Mouse (Mus musculus): ENCODE results near the gene Kcnj14. TPM values are rescaled to one million over a fixed set of nuclear protein-coding genes. Genes with fewer than 3 reads are reported as not detected.
A peak's percentile ranks its signal among the peaks of the same experiment; 100 is the strongest.

Gene Kcnj14
- total RNA-seq, 1 experiment from 2014 or later, result not detected

DNA sequence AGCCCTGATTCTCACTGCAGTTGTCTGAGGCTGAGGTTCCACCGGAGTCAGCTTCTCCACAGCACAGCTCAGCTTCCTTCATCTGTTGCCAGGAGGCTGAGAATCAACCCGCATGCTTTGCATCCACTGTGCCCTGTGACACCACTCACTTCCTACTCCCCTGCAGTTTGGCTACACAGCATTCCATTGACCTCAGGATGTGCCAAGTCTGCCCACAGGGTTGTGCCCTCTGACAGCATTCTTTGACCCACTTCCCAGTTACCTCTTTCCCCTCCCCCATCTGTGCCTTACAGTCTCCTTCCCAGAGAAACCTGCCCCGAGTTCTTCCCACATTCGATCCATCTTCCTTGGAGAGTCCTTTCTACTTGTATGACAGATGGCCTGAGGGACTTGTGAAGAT is 42.3 kb downstream of the Kcnj14 start:
- no peak for ATAC-seq (replicated peaks; ENCODE audit: insufficient number of reproducible peaks, low FRiP score, low TSS enrichment, poor library complexity, severe bottlenecking)

DNA sequence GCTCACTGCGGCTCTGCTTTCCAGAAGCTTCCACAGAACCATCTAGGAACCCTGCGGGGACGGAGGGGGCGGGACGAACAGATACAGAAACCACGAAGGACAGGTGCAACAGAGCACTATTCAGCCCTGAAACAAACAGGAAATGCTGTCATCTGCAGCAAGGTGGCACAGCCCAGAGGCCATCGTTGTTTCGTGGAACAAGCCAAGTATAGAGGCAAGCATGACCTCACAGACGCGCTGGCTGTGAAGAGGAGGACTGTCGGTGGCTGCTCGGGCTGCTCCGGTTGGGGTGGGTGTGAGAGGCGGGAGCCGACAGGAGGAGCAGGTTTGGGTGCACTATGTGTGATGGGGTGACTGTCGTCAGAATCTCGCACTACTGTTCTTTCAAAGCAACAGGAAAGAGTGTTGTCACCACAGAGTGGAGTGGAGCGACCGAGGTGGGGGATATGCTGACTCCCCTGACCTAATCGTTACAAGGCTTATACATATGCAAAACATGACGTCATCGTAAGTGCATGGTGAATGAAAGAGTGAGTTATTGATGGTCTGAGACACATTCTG is 45.4 kb downstream of the Kcnj14 start:
- ATAC-seq (replicated peaks; ENCODE audit: insufficient number of reproducible peaks, low FRiP score, low TSS enrichment, poor library complexity, severe bottlenecking), result peak; percentile 77

DNA sequence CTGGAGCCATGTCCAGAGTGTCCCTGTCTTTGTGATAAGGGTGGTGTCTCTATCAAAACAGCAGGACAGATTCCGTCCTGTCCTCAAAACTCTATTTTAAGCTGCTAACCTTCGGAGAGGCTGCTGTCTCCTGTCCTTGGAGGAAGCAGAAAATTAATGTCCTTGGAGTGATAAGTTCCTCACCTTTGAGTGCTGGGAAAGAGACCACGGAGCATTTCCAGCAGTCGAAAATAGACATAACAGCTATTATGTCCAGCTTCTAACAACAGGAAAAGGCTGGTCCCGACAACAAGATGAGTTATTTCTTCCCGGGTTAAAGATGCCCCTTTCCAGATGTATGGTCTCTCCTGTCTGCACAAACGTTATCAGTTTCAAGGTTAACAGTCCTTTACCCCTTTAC is 49.3 kb downstream of the Kcnj14 start:
- ATAC-seq (replicated peaks; ENCODE audit: insufficient number of reproducible peaks, low FRiP score, low TSS enrichment, poor library complexity, severe bottlenecking), result no peak

DNA sequence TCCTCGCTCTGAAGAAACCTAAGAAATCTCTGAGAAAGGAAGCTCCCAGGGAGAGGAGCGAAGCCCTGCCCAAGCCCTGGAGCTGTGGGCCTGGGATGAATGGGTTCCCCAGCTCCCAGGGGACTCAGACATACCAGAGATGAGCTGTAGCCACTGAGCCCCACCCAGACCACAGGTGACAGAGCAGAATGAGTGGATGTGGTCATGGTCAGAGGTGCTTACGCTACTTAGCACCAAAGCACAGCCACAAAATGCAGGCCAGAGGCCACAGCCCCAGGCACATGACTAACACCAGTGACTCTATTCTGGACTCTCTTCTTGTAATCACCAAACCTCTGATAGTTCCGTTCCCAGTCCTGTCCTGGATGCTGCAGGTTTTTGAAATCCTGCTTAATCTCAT is 53.5 kb downstream of the Kcnj14 start:
- peak; percentile 56; the same call in 1 of the 2 replicates for ATAC-seq (replicated peaks; ENCODE audit: insufficient number of reproducible peaks, low FRiP score, low TSS enrichment, poor library complexity, severe bottlenecking)

DNA sequence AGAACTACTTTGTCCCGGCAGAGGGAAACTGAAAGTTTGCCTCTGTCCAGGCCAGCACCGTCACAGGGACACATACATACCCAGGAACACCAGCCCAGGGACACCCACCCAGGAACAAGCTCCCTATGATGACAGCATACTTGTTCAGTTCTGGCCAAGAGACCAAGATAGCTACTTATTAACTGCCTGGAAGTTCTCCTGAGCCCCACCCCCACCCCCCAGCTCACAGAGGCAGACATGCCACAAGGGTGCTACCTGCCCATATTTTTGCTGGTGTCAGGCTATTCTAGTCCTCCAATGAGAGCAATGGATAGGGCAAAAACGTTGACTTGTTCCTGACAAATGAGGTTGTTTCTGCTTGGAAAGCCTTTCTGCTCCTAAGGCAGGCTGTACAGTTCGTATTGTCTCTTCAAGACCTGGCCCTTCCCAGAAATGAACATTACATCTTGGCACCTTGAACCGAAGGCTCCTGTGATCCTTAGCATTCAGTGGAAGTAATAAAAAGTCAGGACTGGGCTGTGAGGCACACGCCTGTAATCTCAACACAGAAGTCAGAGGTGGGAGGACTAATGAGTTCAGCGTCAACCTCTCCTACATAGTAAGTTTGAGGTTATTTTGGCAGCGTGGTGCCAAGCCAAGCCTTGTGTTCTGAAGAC is 54.0 kb downstream of the Kcnj14 start:
- ATAC-seq (replicated peaks; ENCODE audit: insufficient number of reproducible peaks, low FRiP score, low TSS enrichment, poor library complexity, severe bottlenecking), result no peak

DNA sequence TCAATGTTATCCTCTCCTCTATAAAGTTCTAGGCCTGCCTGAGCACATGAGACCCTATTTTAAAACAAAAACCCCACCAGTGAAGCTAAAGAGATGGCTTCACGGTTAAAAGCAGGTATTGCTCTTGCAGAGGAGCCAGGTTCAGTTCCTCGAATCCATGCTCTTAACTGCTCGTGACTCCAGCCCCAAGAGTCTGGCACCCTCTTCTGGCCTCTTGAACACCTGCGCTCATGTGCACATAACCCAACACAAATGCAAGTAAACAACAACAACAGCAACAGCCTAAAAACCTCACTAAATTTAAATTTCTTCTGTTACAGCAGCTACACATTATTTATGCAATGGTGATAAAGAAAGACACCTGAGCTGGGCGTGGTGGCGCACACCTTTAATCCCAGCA is 57.1 kb downstream of the Kcnj14 start:
- ATAC-seq (replicated peaks; ENCODE audit: insufficient number of reproducible peaks, low FRiP score, low TSS enrichment, poor library complexity, severe bottlenecking), result no peak

DNA sequence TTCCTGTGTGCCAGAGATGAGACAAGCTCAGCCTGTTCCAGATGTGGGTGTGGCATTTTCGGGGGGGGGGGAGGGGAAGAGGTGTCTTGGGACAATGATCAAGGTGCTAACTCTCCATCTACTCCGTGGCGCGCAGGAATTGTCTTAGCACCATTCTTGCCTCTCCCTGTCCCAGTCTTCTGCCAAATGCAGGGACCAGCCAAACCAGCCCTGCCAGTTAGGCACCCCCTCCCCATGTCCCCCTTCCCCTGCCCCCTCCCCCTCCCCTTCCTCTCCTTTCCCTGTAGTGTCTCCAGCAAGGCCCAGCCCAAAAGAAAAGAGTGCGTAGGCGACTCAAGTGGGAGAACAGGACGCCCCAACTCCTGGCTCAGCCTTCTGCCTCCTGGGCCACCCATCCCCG is 57.8 kb downstream of the Kcnj14 start:
- ATAC-seq (replicated peaks; ENCODE audit: insufficient number of reproducible peaks, low FRiP score, low TSS enrichment, poor library complexity, severe bottlenecking), result no peak

Other genes starting within 250 kb of the Kcnj14 start
- gene Fgf21, start 209.3 kb downstream of the Kcnj14 start, total RNA-seq (2017), result not detected in 3 replicates
- gene Fut1, start 207.5 kb downstream of the Kcnj14 start, total RNA-seq (2017), result not detected in 3 replicates
- not detected in 3 replicates for gene Izumo1, start 203.0 kb downstream of the Kcnj14 start, total RNA-seq (2017)
- gene Rasip1, start 197.3 kb downstream of the Kcnj14 start, total RNA-seq (2017), result 0.11 to 0.48 TPM in 2 of 3 replicates, not detected in the other
- 0.19 TPM in 1 of 3 replicates, not detected in the others for gene Mamstr, start 184.8 kb downstream of the Kcnj14 start, total RNA-seq (2017)
- 1.4 TPM in 1 of 3 replicates, not detected in the others for gene Fut2, start 158.4 kb downstream of the Kcnj14 start, total RNA-seq (2017)
- not detected in 3 replicates for gene Ntn5, start 140.8 kb downstream of the Kcnj14 start, total RNA-seq (2017)
- gene Sec1, start 130.4 kb downstream of the Kcnj14 start, total RNA-seq (2017), result not detected in 3 replicates
- gene Car11, start 124.9 kb downstream of the Kcnj14 start, total RNA-seq (2017), result not detected in 3 replicates
- 4.3 to 13.1 TPM (median 4.5 TPM) in 3 replicates for gene Dbp, start 119.7 kb downstream of the Kcnj14 start, total RNA-seq (2017)
- 966 to 1,078 TPM (median 1,028 TPM) in 3 replicates for gene Rpl18, start 109.3 kb downstream of the Kcnj14 start, total RNA-seq (2017)
- 11.0 to 15.9 TPM (median 11.5 TPM) in 3 replicates for gene Sphk2, start 106.8 kb downstream of the Kcnj14 start, total RNA-seq (2017)
- 0.78 to 1.4 TPM in 2 of 3 replicates, not detected in the other for gene Fam83e, start 103.6 kb downstream of the Kcnj14 start, total RNA-seq (2017)
- gene Spaca4, start 99.0 kb downstream of the Kcnj14 start, total RNA-seq (2017), result not detected in 3 replicates
- not detected in 3 replicates for gene Lmtk3, start 41.0 kb downstream of the Kcnj14 start, total RNA-seq (2017)
- 1.3 to 7.5 TPM in 2 of 3 replicates, not detected in the other for gene Sult2b1, start 40.1 kb downstream of the Kcnj14 start, total RNA-seq (2017)
- 59.2 to 78.0 TPM (median 72.7 TPM) in 3 replicates for gene Cyth2, start 10.2 kb downstream of the Kcnj14 start, total RNA-seq (2017)
- gene Grwd1, start 6.2 kb upstream of the Kcnj14 start, total RNA-seq (2017), result 5.8 to 8.7 TPM (median 6.7 TPM) in 3 replicates
- gene Kdelr1, start 48.0 kb upstream of the Kcnj14 start, total RNA-seq (2017), result 28.7 to 45.8 TPM (median 45.2 TPM) in 3 replicates
- 0.10 TPM in 1 of 3 replicates, not detected in the others for gene Grin2d, start 53.6 kb upstream of the Kcnj14 start, total RNA-seq (2017)
- gene Syngr4, start 71.9 kb upstream of the Kcnj14 start, total RNA-seq (2017), result not detected in 3 replicates
- gene Tmem143, start 72.2 kb upstream of the Kcnj14 start, total RNA-seq (2017), result 4.4 to 5.6 TPM (median 4.4 TPM) in 3 replicates
- 293 to 405 TPM (median 376 TPM) in 3 replicates for gene Emp3, start 96.6 kb upstream of the Kcnj14 start, total RNA-seq (2017)
- 2.9 TPM in 2 of 3 replicates, not detected in the other for gene Ccdc114, start 99.3 kb upstream of the Kcnj14 start, total RNA-seq (2017)
- not detected in 3 replicates for gene Abcc6, start 205.5 kb upstream of the Kcnj14 start, total RNA-seq (2017)
- gene Nomo1, start 208.9 kb upstream of the Kcnj14 start, total RNA-seq (2017), result 14.2 to 34.6 TPM (median 17.8 TPM) in 3 replicates

Data from monocyte, adult 5-6 weeks (primary cell).